Comparison of ENCODE assay signal across 25 mouse cellular contexts in genomic region chr13:43042766-43043165, GRCm38 (mm10).
DNase-seq lines count a peak whose midpoint lies in the region; ATAC-seq and TF ChIP-seq lines count a peak whose summit lies in the region.
"Had no signal": no experiment of that assay in that cellular context is flagged by ENCODE, and none has a peak within 500 bp of the region (broad histone marks: within the 10 kb centered on the region; RNA-seq: fewer than 3 reads in every experiment).

No protein-coding gene starts in this region.

- H3K27me3 ChIP-seq in kidney, embryonic 15.5 days, result no peaks in the 10 kb centered on the region
- H3K27me3 ChIP-seq: embryonic facial prominence, embryonic 13.5 days; forebrain, embryonic 13.5 days; hindbrain, embryonic 12.5 days; hindbrain, embryonic 15.5 days had no signal

- TF ChIP-seq CTCF in left cerebral cortex, adult 2 months (IDR thresholded peaks at IDR 0.05), result no peak

- no peak overlapping the region for H3K4me2 ChIP-seq in kidney, embryonic 15.5 days
- H3K4me2 ChIP-seq: embryonic facial prominence, embryonic 13.5 days; forebrain, embryonic 13.5 days; heart, embryonic 11.5 days; hindbrain, embryonic 12.5 days; hindbrain, embryonic 15.5 days had no signal

- intact Hi-C loops in left cerebral cortex, adult 2 months (cut with DNase I), result no loop called here
- intact Hi-C loops in left cerebral cortex, postnatal 36 days (cut with DNase I), result no loop called here

- no peaks in the 10 kb centered on the region for H3K36me3 ChIP-seq in kidney, embryonic 15.5 days
- H3K36me3 ChIP-seq: embryonic facial prominence, embryonic 10.5 days; embryonic facial prominence, embryonic 13.5 days; forebrain, embryonic 10.5 days; hindbrain, embryonic 12.5 days; hindbrain, embryonic 15.5 days had no signal

- 72% methylated on average over 4 of the region's 4 CpGs for WGBS in kidney, embryonic 15.5 days

- no peak for DNase-seq in left cerebral cortex, adult 2 months (ENCODE audit: extremely low spot score in 1 of 2, low spot score in 2 of 2)
- no peak for DNase-seq in left cerebral cortex, postnatal 36 days (ENCODE audit: low spot score in 2 of 2)
- peak; percentile 47 for DNase-seq in right cerebral cortex, adult 18-20 months
- DNase-seq in right cerebral cortex, postnatal 10 days (ENCODE audit: low spot score in 2 of 2), result no peak
- peak; percentile 46 for DNase-seq in NIH3T3 (ENCODE audit: low read depth)
- DNase-seq in gastrocnemius, postnatal 25 days, result no peak
- DNase-seq: adrenal gland, adult 8-10 months; cerebellum, adult 11 months; cerebellum, adult 2 months; cerebellum, adult 9-11 months; cerebellum, postnatal 36 days; embryo, embryonic 11 days; gastrocnemius, postnatal 36 days; heart, adult 2 months; kidney, adult 11 months had no signal

- H3K9ac ChIP-seq in kidney, embryonic 15.5 days, result no peak overlapping the region
- H3K9ac ChIP-seq: embryonic facial prominence, embryonic 13.5 days; forebrain, embryonic 13.5 days; hindbrain, embryonic 12.5 days; hindbrain, embryonic 15.5 days had no signal

- H3K9me3 ChIP-seq in kidney, embryonic 15.5 days (replicated peaks), result no peaks in the 10 kb centered on the region
- H3K9me3 ChIP-seq: embryonic facial prominence, embryonic 10.5 days; embryonic facial prominence, embryonic 13.5 days; forebrain, embryonic 10.5 days; forebrain, embryonic 13.5 days; hindbrain, embryonic 12.5 days; hindbrain, embryonic 15.5 days had no signal

- peak overlapping the region; percentile 36; the same call in 1 of the 2 replicates for H3K27ac ChIP-seq in left cerebral cortex, adult 2 months
- H3K27ac ChIP-seq in kidney, embryonic 15.5 days, result no peak overlapping the region
- H3K27ac ChIP-seq: embryonic facial prominence, embryonic 10.5 days; embryonic facial prominence, embryonic 13.5 days; forebrain, embryonic 10.5 days; forebrain, embryonic 13.5 days; heart, adult 2 months; hindbrain, embryonic 12.5 days; hindbrain, embryonic 15.5 days had no signal

- no peak for ATAC-seq in kidney, embryonic 15.5 days (replicated peaks; ENCODE audit: low FRiP score)
- ATAC-seq: forebrain, embryonic 13.5 days; forebrain, embryonic 16.5 days had no signal

- H3K4me3 ChIP-seq in left cerebral cortex, adult 2 months, result no peak overlapping the region
- H3K4me3 ChIP-seq in kidney, embryonic 15.5 days (replicated peaks), result no peak overlapping the region
- H3K4me3 ChIP-seq: embryonic facial prominence, embryonic 10.5 days; embryonic facial prominence, embryonic 13.5 days; erythroblast, embryonic 14.5 days; forebrain, embryonic 10.5 days; forebrain, embryonic 13.5 days; heart, adult 2 months; hindbrain, embryonic 12.5 days; hindbrain, embryonic 15.5 days had no signal

- no peaks in the 10 kb centered on the region for H3K4me1 ChIP-seq in kidney, embryonic 15.5 days
- H3K4me1 ChIP-seq: embryonic facial prominence, embryonic 10.5 days; embryonic facial prominence, embryonic 13.5 days; forebrain, embryonic 10.5 days; forebrain, embryonic 13.5 days; hindbrain, embryonic 12.5 days; hindbrain, embryonic 15.5 days had no signal

Comparison
In these comparisons a context has a peak if more than half of its experiments do, and no peak if none do; other contexts are left out.
1. DNase-seq: peak in right cerebral cortex, adult 18-20 months (single experiment) and NIH3T3 (single experiment); none in left cerebral cortex, adult 2 months (0 of 2), left cerebral cortex, postnatal 36 days (0 of 2), right cerebral cortex, postnatal 10 days (0 of 2) and gastrocnemius, postnatal 25 days (single experiment).